Mouse (Mus musculus) midbrain, embryonic 16.5 days (tissue): ENCODE data around the gene Ccdc8. TPM values are rescaled to one million over a fixed set of nuclear protein-coding genes. Genes with fewer than 3 reads are reported as not detected.
A peak's percentile ranks its signal among the peaks of the same experiment; 100 is the strongest.
"Not testable (repeated sequence)": the region's sequence is repeated elsewhere in the genome, so short reads cannot be mapped to it uniquely, and the experiment has no call there.

ENCODE experiments used
- ATAC-seq: fragments of 200-750 bp; cut with Nextera tagmentation; 2 replicates; pipeline ENCODE4 v1.8.0; 2017; ENCODE audit warnings: moderate TSS enrichment
- H3K27ac ChIP-seq: fragments of 300-500 bp; sonication (generic); 2 replicates; pipeline ENCODE4 v1.5.1; 2014; ENCODE audit warnings: mild to moderate bottlenecking, low read length, mixed read lengths
- H3K27me3 ChIP-seq: fragments of 300-500 bp; sonication (generic); 2 replicates; pipeline ENCODE4 v1.6.1; 2014; ENCODE audit warnings: low read depth, low read length, mixed read lengths; ENCODE audit not compliant: control insufficient read depth, insufficient read depth
- H3K36me3 ChIP-seq: fragments of 300-500 bp; sonication (generic); 2 replicates; pipeline ENCODE4 v1.6.1; 2014; ENCODE audit warnings: mild to moderate bottlenecking, low read length, moderate library complexity, mixed read lengths; ENCODE audit not compliant: control insufficient read depth, insufficient read depth
- H3K4me1 ChIP-seq: fragments of 300-500 bp; sonication (generic); 2 replicates; pipeline ENCODE4 v1.6.1; 2014; ENCODE audit warnings: mild to moderate bottlenecking, low read length, mixed read lengths; ENCODE audit not compliant: control insufficient read depth, insufficient read depth
- H3K4me2 ChIP-seq: fragments of 300-500 bp; sonication (generic); 2 replicates; pipeline ENCODE4 v1.6.1; 2014; ENCODE audit warnings: mild to moderate bottlenecking, low read length, mixed read lengths
- H3K4me3 ChIP-seq: fragments of 300-500 bp; sonication (generic); 2 replicates; pipeline ENCODE4 v1.5.1; 2014; ENCODE audit warnings: low read depth, mild to moderate bottlenecking, low read length, moderate library complexity, mixed read lengths
- H3K9ac ChIP-seq: fragments of 300-500 bp; sonication (generic); 2 replicates; pipeline ENCODE4 v1.6.1; 2014; ENCODE audit warnings: low read depth, low read length, mixed read lengths
- H3K9me3 ChIP-seq: fragments of 300-500 bp; sonication (generic); replicated peaks from 2 replicates; pipeline ENCODE4 v1.6.1; 2014; ENCODE audit warnings: mild to moderate bottlenecking, low read length, mixed read lengths; ENCODE audit not compliant: control insufficient read depth, poor library complexity, severe bottlenecking
- WGBS: fragments of 180-500 bp; shearing (Covaris S2); extraction: QIAGEN DNeasy Blood & Tissue Kit; methylation state at CpG from one replicate; pipeline ENCODE4 v1.1.7; 2014; 5-methylcytosine and 5-hydroxymethylcytosine counted together
- polyA plus RNA-seq: library from polyadenylated mRNA; unstranded; fragments of >200 nt; fragmentation: Nextera tagmentation; extraction: Ambion mirVana; gene quantifications from 2 replicates; pipeline ENCODE4 v1.2.1, GENCODE M21; 2015

The Ccdc8 gene
- polyA plus RNA-seq, 1 experiment from 2014 or later, result 6.9 TPM

DNA sequence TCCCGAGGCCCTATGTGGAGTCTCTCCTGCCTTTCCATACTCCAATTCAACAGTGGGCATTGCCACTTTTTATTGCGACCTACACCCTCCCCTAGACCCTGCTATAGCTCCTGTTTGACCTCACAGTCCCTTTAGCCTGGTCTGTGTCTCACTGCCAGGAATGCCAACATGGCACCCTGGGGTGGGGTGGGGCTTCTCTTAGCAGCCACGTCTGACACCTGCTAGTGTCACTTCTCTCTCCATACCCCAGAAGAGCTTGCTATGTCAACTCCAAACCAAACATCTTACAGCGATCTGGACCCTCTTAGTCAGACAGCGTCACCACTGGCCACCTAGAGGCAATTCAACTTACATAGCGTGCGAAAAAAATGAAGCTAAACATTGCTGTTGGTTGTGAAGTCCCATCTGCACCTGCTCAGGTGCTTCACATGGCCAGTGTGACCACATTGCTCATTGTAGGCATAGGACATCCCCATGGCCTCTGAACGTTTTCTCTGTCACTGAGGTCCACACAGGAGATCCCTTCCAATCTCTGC, 43.5 kb upstream of the Ccdc8 start:
- Histone ChIP-seq H3K36me3 (no peaks in the 10 kb centered on the region), H3K9ac (peak overlapping the region; percentile 96), H3K4me1 (peaks cover 42% of the 10 kb centered on the region), H3K9me3 (no peaks in the 10 kb centered on the region), H3K4me3 (peak overlapping the region; percentile 78), H3K27me3 (no peaks in the 10 kb centered on the region), H3K27ac (peak overlapping the region; percentile 98), H3K4me2 (peak overlapping the region; percentile 78)
- 53% methylated on average over 8 of the region's 8 CpGs for WGBS
- ATAC-seq, result no peak

DNA sequence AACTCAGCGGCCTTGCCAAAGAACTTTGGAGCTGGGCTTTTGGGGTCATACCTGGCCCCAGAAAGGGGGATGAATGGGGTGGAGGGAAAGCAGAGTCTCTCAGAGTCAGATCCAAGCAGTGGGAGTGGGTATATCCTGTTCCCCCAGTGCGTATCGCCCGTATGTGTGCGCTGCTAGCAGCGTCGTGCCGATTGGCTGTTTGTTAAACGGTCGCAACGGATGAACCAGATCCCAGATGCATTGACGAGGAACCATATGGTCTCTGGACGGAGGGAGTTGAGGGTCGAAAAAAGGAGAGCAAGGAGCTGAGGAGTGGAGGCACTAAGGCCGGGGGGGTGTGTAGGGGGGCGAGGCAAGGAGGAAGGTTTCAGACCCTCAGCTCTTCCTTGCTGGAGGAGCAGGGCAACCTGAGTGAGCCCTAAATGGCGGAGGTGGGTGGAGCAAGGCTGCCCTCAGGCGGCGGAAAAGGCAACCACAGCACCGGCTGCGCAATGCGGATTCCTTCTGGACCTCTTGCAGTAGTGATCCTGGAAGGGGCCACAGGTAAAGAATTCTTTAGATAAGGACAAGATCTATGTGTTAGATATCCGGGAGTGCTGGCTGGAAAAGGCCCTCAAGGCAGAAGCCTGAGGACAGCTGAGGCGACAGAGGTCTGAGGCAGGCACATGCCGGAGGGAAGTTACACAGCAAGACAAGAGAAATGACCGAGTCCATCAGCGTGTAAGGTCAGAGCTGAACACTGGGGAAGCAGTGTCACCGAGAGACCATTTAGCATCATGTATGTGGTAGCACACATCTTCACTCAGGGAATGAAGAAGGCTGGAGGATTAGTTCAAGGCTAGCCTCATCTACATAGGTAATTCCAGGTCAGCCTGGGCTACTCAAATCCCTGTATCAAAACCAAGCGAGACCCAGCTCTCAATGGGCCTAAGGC, 42.3 kb upstream of the Ccdc8 start:
- Histone ChIP-seq H3K9me3 (no peaks in the 10 kb centered on the region), H3K4me3 (peak overlapping the region; percentile 78), H3K27me3 (no peaks in the 10 kb centered on the region), H3K9ac (peak overlapping the region; percentile 96), H3K4me1 (peaks cover 40% of the 10 kb centered on the region), H3K36me3 (no peaks in the 10 kb centered on the region), H3K4me2 (peak overlapping the region; percentile 78), H3K27ac (peak overlapping the region; percentile 98)
- peak; percentile 55 for ATAC-seq
- 9% methylated on average over 29 of the region's 29 CpGs for WGBS

GRCm38 (mm10) chr7:16950861-16951635, 41.5 kb upstream of the Ccdc8 start:
- H3K36me3 ChIP-seq, result no peaks in the 10 kb centered on the region
- 27% methylated on average over 18 of the region's 18 CpGs for WGBS
- peaks cover 45% of the 10 kb centered on the region for H3K4me1 ChIP-seq
- no peaks in the 10 kb centered on the region for H3K27me3 ChIP-seq
- no peaks in the 10 kb centered on the region for H3K9me3 ChIP-seq
- H3K4me3 ChIP-seq, result no peak overlapping the region
- peak overlapping the region; percentile 98 for H3K27ac ChIP-seq
- H3K9ac ChIP-seq, result no peak overlapping the region
- no peak overlapping the region for H3K4me2 ChIP-seq
- ATAC-seq, result peak; percentile 50

- not testable (repeated sequence) for H3K9ac ChIP-seq, H3K9me3 ChIP-seq, H3K4me2 ChIP-seq, H3K4me3 ChIP-seq, ATAC-seq, H3K27me3 ChIP-seq, H3K36me3 ChIP-seq, H3K27ac ChIP-seq
- H3K4me1 ChIP-seq, result peaks cover 64% of the 10 kb centered on the region
- WGBS, result 69% methylated on average over 2 of the region's 2 CpGs
Observed at GRCm38 (mm10) chr7:16953776-16954175, 38.7 kb upstream of the Ccdc8 start.

DNA sequence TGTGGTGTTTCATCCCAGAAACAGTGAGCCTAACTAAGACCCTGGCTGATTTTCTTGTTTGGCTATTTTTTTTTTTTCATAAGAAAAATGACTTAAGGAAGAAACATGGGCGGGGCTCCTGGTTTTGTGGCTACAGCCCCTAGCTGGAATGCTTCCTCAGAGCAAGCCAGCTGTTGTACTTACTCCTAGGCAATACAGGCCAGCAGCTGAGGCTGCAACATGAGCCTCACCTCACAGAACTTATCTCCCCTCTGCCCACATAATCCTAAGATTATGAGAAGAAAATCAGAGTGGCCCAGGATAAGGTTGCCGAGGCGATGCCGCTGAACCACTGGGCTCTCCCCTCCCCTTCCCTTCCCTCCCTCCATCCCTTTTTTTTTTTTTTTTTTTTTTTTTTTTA, 36.8 kb upstream of the Ccdc8 start:
- Histone ChIP-seq H3K27me3 (no peaks in the 10 kb centered on the region), H3K4me2 (no peak overlapping the region), H3K4me3 (no peak overlapping the region), H3K9me3 (no peaks in the 10 kb centered on the region), H3K4me1 (peaks cover 62% of the 10 kb centered on the region), H3K9ac (no peak overlapping the region), H3K27ac (peak overlapping the region; percentile 97), H3K36me3 (no peaks in the 10 kb centered on the region)
- ATAC-seq, result no peak
- whole genome bisulfite sequencing, result 74% methylated on average over 4 of the region's 4 CpGs

GRCm38 (mm10) chr7:16956410-16957265, 35.9 kb upstream of the Ccdc8 start:
- peak overlapping the region; percentile 2; the same call in 1 of the 2 replicates for H3K4me3 ChIP-seq
- H3K36me3 ChIP-seq, result no peaks in the 10 kb centered on the region
- H3K9ac ChIP-seq, result peak overlapping the region; percentile 48; the same call in 1 of the 2 replicates
- peaks cover 66% of the 10 kb centered on the region for H3K4me1 ChIP-seq
- H3K27ac ChIP-seq, result peak overlapping the region; percentile 97
- ATAC-seq, result peak; percentile 67
- peak overlapping the region; percentile 52 for H3K4me2 ChIP-seq
- no peaks in the 10 kb centered on the region for H3K9me3 ChIP-seq
- no peaks in the 10 kb centered on the region for H3K27me3 ChIP-seq
- WGBS, result 19% methylated on average over 15 of the region's 15 CpGs

DNA sequence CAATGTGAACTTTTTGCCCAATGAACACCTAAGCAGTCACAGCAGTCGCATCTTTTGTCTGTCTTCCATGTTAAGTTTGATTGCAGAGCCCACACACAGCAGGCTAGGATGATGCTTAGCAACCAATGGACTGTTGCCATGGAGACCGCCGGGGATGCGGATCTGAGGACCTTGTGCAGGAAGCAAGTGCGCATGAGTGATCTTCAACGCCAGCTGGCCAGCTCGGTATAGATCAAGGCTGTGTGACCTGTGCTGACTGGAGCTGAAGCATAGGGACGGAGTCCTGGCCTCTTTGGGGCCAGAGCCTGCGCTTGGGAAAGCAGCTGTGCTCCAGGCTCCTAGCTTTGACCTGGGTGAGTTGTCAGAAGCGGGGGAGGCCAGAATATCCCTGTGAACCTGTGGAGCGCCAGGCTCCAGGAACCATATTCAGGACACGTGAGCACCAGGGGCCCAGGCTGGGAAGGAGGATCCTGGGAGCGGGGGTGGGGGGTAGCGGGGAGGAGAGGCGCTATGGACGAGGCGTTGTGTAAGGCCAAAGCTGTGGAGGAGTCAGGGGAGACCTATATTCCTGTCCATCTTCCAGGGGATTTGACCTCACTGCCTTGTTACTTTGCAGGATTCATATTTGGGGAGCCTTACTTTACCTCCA, 32.8 kb upstream of the Ccdc8 start, which contains the start of gene Pnmal1:
Pnmal1 (plus strand) TSS at position 141 of the 649 bp plus-strand sequence.
- no peaks in the 10 kb centered on the region for H3K9me3 ChIP-seq
- H3K4me1 ChIP-seq, result peaks cover 64% of the 10 kb centered on the region
- no peaks in the 10 kb centered on the region for H3K27me3 ChIP-seq
- peak within 1 kb of the TSS; percentile 96 for H3K27ac ChIP-seq
- H3K4me3 ChIP-seq, result peak within 1 kb of the TSS; percentile 47
- ATAC-seq, result peak; percentile 93
- WGBS, result 4% methylated on average over 17 of the region's 17 CpGs
- H3K4me2 ChIP-seq, result peak within 1 kb of the TSS; percentile 79
- peak within 1 kb of the TSS; percentile 70 for H3K9ac ChIP-seq
- H3K36me3 ChIP-seq, result peaks cover 6% of the 10 kb centered on the region; the same call in 1 of the 2 replicates

DNA sequence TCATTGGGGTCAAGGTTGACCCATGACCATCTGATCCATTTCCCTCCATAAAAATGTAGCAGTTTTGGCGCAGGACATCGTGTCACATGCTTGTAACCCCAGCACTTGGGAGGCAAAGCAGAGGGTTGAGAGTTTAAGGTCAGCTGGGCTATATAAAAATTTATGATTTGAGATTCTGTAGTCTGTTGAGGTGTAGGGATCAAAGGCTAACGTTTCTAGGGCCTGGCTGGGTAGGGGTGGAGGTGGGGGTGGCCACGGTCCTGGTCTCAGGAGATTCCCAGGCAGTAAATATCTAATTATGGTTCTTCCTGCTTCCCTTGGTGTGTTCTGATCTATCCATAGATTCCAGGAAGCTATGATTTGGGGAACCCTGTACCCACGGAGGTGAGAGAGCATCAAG, 30.8 kb upstream of the Ccdc8 start:
- Histone ChIP-seq H3K4me1 (peaks cover 54% of the 10 kb centered on the region), H3K4me3 (no peak overlapping the region), H3K9ac (no peak overlapping the region), H3K9me3 (no peaks in the 10 kb centered on the region), H3K36me3 (peaks cover 6% of the 10 kb centered on the region; the same call in 1 of the 2 replicates), H3K27ac (no peak overlapping the region), H3K4me2 (peak overlapping the region; percentile 79), H3K27me3 (no peaks in the 10 kb centered on the region)
- no peak for ATAC-seq
- WGBS, result 82% methylated on average over 5 of the region's 5 CpGs
